Mouse (Mus musculus): ENCODE results near the gene Cand2. TPM values are rescaled to one million over a fixed set of nuclear protein-coding genes. Genes with fewer than 3 reads are reported as not detected.

Cand2 gene
- polyA plus RNA-seq, 1 experiment from 2014 or later = 0.34 TPM

DNA sequence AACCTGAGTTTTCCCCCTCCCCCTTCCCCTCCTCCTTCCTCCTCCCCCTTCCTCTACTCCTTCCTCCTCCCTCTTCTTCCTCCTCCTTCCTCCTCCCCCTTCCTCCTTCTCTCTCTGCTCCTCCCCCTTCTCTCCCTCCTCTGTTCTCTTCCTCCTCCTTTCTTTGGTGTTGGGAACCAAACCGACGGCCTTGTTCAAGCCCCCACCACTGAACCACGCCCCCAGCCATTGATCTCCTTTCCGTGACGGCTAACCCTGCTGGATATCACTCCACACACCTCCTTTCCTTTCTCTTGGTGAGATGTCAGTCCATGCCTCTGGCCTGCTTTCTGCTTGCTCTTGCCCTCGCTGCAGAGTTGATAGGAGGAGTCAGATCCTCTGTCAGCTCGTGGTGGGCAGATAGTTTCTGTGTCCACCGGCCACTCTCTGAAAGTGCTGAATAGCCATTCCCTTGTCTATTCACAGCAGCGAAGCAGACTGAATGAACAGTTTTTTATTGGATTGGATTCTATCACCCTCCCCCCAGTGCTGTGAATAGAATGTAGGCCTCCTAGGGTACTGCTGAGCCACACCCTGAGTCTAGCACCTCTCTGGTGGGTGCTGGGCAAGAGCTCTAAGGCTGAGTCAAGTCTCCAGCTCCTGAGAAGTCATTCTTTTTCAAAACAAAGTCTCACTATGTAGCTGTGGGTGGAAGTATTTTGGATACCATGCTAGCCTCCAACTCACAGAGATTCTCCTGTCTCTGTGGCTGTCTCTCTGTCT, 12.2 kb upstream of the Cand2 start, which contains the start of gene Tmem40:
Tmem40 (minus strand) TSS at position 416 of the 762 bp plus-strand sequence.
- no peaks in the 10 kb centered on the region for H3K79me2 ChIP-seq (ENCODE audit: inconsistent target)
- no peaks in the 10 kb centered on the region for H3K36me3 ChIP-seq (ENCODE audit: inconsistent target)
- peak within 1 kb of the TSS; percentile 58 for H3K27ac ChIP-seq
- H3K4me3 ChIP-seq (ENCODE audit: inconsistent target) = no peak within 1 kb of the TSS
- WGBS (ENCODE audit: missing documents) = 20% methylated on average over 9 of the region's 9 CpGs

DNA sequence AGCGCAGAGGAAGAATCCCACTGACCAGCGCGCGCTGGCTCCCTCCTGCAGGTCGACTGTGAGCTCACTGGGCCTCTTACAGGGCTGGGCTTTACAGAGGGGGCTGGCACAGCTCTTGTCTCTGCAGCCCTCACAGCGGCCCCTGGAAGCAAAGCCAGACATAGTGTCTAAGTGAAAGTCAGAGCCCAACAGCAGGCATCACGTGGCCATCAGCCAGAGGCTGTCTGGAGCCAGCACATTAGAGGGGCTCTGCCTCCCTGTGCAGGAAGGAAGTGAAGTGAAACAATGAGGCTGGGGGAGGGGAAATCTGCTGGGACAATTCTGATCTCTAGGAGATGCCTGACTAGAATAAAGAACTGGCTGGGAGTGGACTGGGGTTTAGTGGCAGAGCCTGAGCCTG, 10.2 kb upstream of the Cand2 start:
- no peak overlapping the region for H3K4me3 ChIP-seq (ENCODE audit: inconsistent target)
- WGBS (ENCODE audit: missing documents) = 15% methylated on average over 7 of the region's 7 CpGs
- H3K27ac ChIP-seq = peak overlapping the region; percentile 71
- no peaks in the 10 kb centered on the region for H3K79me2 ChIP-seq (ENCODE audit: inconsistent target)
- no peaks in the 10 kb centered on the region for H3K36me3 ChIP-seq (ENCODE audit: inconsistent target)

DNA sequence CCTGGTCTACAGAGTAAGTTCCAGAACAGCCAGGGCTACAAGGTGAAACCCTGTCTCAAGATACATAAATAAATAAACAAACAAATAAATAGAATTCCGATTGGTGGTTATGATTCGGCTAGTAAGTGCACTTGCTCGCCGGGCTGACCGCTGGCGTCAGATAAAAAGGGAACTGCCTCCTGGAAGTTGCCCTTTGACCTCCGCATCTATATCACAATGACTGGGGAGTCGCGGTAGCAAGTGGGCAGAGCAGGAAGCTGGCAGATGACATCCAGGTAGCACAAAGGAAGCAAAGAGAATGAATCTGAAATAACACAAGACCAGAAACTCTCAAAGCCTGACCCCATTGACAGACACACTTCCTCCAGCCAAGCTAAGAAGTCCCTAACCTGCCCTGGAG, 7.0 kb upstream of the Cand2 start:
- H3K36me3 ChIP-seq (ENCODE audit: inconsistent target) = no peaks in the 10 kb centered on the region
- no peaks in the 10 kb centered on the region for H3K79me2 ChIP-seq (ENCODE audit: inconsistent target)
- H3K4me3 ChIP-seq (ENCODE audit: inconsistent target) = no peak overlapping the region
- H3K27ac ChIP-seq = no peak overlapping the region
- WGBS (ENCODE audit: missing documents) = 45% methylated on average over 9 of the region's 9 CpGs

DNA sequence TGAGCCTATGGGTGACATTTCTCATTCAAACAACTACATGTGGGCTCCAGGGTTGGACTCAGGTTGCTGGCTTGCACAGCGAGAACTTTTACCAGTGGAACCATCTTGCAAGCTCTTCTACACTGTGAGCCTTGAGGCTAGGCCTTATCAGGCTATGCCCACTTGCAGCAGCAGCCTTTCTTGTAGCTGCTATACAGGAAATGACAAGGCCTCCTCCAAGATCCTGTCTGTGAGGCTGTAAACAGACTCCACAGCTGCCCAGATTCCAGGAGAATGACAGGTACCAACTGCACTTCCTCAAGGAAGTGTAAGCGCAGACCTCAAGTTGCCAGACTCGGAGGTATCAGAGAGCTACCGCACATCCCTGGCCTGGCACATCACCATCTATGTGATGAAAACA, 6.1 kb upstream of the Cand2 start:
- Histone ChIP-seq H3K27ac (no peak overlapping the region), H3K4me3 (ENCODE audit: inconsistent target) (no peak overlapping the region), H3K36me3 (ENCODE audit: inconsistent target) (no peaks in the 10 kb centered on the region), H3K79me2 (ENCODE audit: inconsistent target) (no peaks in the 10 kb centered on the region)
- 55% methylated on average over 4 of the region's 4 CpGs for WGBS (ENCODE audit: missing documents)

DNA sequence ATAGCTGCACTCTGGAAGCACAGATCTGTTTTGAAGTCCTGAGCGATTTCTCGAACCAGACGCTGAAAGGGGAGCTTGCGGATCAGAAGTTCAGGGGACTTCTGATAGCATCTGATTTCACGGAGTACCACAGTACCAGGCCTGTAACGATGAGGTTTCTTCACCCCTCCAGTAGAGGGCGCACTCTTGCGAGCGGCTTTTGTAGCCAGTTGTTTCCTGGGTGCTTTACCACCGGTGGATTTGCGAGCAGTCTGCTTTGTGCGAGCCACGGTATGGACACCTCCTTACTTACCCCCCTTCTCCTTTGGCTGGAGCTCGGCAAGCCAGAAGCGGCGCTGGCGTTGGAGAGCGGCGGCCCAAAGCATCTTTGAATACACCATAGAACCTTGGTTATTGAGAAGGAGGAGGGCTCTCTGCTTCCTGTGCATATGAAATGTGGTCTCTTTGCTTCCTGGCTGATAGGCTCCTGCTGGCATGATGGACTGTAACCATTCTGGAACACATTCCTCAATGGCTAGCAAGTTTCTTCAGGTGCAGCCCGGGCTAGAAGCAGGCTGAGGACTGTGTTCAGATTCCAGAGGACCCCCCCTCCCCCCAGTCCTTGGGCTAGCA, 4.2 kb upstream of the Cand2 start:
- no peaks in the 10 kb centered on the region for H3K79me2 ChIP-seq (ENCODE audit: inconsistent target)
- H3K27ac ChIP-seq = no peak overlapping the region
- 52% methylated on average over 17 of the region's 20 CpGs for WGBS (ENCODE audit: missing documents)
- no peaks in the 10 kb centered on the region for H3K36me3 ChIP-seq (ENCODE audit: inconsistent target)
- H3K4me3 ChIP-seq (ENCODE audit: inconsistent target) = no peak overlapping the region

DNA sequence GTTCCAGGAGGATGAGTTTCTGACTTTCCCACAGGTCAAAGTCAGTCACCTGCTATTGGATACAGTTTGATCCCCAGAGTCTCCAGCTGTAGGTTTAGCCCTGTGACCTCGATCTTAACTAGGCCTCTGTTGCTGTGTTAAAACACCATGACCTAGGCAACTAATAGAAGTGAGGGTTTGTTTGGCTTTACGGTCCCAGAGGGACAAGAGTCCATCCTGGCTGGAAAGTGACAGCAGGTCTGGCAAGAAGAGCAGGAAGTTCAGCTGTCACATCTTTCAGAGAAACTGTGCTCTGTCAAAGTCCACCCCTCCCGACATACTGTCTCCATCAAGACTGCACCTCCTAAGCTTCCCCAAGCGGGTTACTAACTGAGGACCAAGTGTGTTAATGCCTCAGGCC, 3.5 kb upstream of the Cand2 start:
- Histone ChIP-seq H3K27ac (no peak overlapping the region), H3K36me3 (ENCODE audit: inconsistent target) (no peaks in the 10 kb centered on the region)
- 86% methylated on average over 4 of the region's 4 CpGs for WGBS (ENCODE audit: missing documents)

DNA sequence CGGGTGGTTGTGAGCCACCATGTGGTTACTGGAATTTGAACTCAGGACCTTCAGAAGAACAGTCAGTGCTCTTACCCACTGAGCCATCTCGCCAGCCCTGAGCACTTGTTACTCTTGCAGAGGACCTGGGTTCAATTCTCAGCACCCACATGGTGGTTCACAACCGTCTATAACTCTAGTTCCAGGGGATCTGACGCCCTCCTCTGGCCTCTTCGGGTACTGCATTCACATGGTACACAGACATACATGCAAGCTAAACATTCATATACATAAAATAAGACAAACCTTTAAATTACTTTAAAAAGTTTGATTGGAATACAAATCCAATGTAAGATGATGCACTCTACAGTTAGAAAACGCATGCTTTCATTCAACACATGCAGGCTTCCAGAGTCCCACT, 2.1 kb upstream of the Cand2 start:
- WGBS (ENCODE audit: missing documents) = 76% methylated on average over 4 of the region's 6 CpGs
- Histone ChIP-seq H3K27ac (no peak overlapping the region), H3K36me3 (ENCODE audit: inconsistent target) (no peaks in the 10 kb centered on the region), H3K4me3 (ENCODE audit: inconsistent target) (no peak overlapping the region), H3K79me2 (ENCODE audit: inconsistent target) (no peaks in the 10 kb centered on the region)

More for the DNA sequence above, 3.5 kb upstream of the Cand2 start:
- H3K79me2 ChIP-seq (ENCODE audit: inconsistent target) = no peaks in the 10 kb centered on the region
- H3K4me3 ChIP-seq (ENCODE audit: inconsistent target) = no peak overlapping the region

DNA sequence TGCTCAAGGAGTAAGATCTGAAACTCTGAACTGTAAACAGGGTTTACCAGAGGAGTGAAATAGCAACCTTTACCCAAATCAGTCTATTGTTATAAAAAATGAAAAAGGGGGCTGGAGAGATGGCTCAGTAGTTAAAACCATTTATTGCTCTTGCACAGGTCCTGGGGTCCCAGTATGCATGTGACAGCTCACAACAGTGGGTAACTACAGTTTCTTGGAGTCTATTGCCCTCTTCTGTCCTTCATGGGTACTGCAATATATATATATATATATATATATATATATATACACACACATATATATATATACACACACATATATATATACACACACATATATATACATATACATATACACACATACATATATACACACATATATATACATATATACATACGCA, 1.7 kb upstream of the Cand2 start:
- Histone ChIP-seq H3K79me2 (ENCODE audit: inconsistent target) (no peaks in the 10 kb centered on the region), H3K36me3 (ENCODE audit: inconsistent target) (no peaks in the 10 kb centered on the region), H3K27ac (no peak overlapping the region), H3K4me3 (ENCODE audit: inconsistent target) (no peak overlapping the region)
- WGBS (ENCODE audit: missing documents) = no CpG with 5 or more reads among the region's 1 CpGs

DNA sequence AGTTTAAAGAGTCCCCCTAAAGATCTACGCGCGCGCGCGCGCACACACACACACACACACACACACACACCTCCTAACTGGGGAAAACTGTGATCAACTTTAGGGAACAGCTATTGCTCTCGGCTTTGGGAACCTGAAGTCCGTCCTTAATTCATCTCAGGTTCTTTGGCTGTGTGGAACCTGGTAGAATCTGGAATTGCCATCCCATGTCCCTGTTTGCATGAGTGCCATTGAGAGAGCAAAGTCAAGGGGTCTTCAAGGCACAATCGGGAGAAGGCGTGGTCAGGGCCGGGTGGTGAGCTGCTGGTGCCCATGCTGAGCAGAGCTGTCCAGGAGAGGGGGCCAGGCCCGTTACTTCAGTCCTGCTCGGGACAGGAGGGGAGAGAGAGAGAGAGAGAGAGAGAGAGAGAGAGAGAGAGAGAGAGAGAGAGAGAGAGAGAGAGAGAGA, 348 bp upstream of the Cand2 start:
- WGBS (ENCODE audit: missing documents) = 0% methylated on average over 4 of the region's 14 CpGs
- Histone ChIP-seq H3K27ac (no peak overlapping the region), H3K36me3 (ENCODE audit: inconsistent target) (no peaks in the 10 kb centered on the region), H3K4me3 (ENCODE audit: inconsistent target) (peak overlapping the region; percentile 15), H3K79me2 (ENCODE audit: inconsistent target) (no peaks in the 10 kb centered on the region)

DNA sequence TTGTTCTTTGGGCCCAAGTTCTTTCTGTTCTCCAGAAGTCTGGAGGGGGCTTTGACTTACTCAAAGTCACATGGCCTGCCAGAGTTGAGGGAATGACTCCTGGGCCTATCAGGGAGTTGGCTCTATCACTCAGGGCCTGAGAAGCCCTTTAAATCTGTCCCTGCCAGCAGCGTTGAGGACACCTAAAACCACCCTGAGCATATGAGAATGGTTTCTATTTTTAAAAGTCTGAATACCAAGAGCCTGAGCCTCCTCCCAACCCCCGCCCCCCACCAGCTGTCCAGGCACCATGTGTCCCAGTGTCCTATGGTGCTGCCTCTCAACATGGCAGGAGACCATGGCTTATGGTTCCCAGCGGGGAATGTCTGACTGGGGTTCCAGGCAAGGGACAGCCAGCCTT, 1.5 kb downstream of the Cand2 start:
- H3K4me3 ChIP-seq (ENCODE audit: inconsistent target) = no peak overlapping the region
- no peak overlapping the region for H3K27ac ChIP-seq
- WGBS (ENCODE audit: missing documents) = 73% methylated on average over 3 of the region's 3 CpGs
- no peaks in the 10 kb centered on the region for H3K36me3 ChIP-seq (ENCODE audit: inconsistent target)
- H3K79me2 ChIP-seq (ENCODE audit: inconsistent target) = no peaks in the 10 kb centered on the region

DNA sequence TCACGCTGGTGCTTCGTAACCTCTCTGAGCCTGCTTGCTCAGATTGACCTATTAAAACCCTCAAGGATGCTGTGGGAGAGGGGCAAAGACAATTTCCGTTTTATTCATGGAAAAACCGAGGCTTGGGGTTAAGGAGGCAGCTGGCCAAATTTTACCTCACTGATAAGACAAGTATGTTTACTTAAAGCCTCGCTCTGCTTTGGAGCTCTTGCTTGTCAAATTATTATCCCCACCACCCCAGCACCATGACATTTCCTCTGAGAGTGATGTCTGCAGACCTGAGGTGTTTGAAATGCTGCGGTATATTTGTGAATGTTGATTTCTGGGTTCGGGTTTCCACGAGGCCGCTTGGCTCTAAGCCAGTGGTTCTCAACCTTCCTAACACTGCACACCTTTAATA, 2.0 kb downstream of the Cand2 start:
- Histone ChIP-seq H3K27ac (no peak overlapping the region), H3K79me2 (ENCODE audit: inconsistent target) (no peaks in the 10 kb centered on the region), H3K4me3 (ENCODE audit: inconsistent target) (no peak overlapping the region), H3K36me3 (ENCODE audit: inconsistent target) (no peaks in the 10 kb centered on the region)
- 51% methylated on average over 9 of the region's 9 CpGs for WGBS (ENCODE audit: missing documents)

DNA sequence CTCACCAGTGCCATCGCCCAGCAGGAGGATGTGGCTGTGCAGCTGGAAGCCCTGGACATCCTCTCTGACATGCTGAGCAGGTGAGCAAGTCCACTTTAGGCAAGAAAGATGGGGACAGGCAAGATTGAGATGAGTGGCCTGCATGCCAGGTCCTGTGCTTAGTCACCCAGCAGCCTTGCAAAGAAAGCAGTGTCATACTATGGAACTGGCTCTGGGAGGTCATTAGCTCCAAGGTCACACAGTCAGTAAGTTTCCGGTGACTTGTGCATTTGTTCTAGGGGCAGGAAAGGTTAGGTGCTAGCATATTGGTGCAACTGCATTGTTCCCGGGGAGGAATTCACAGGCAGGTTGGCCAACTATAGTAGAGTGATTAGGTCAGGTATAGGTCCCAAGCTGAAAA, 8.4 kb downstream of the Cand2 start:
- H3K36me3 ChIP-seq (ENCODE audit: inconsistent target) = no peaks in the 10 kb centered on the region

DNA sequence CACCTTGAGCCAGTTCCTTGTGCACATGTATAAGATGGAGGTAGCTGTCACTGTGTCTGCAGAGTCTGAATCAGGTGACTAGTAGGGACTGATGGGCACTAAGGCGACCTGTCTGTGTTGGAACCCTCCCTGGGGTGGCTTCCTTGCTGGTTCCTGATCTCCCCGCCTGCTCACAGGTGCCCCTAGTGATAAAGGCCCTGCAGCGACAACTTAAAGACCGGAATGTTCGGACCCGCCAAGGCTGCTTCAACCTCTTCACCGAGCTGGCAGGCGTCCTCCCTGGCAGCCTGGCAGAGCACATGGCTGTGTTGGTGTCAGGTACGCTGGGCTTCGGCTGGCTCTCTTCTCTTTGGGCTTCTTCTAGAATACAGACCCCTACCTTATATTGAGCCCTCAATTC, 16.7 kb downstream of the Cand2 start:
- H3K4me3 ChIP-seq (ENCODE audit: inconsistent target) = no peak overlapping the region
- H3K79me2 ChIP-seq (ENCODE audit: inconsistent target) = no peaks in the 10 kb centered on the region
- WGBS (ENCODE audit: missing documents) = 97% methylated on average over 10 of the region's 10 CpGs
- H3K36me3 ChIP-seq (ENCODE audit: inconsistent target) = no peaks in the 10 kb centered on the region
- H3K27ac ChIP-seq = no peak overlapping the region

More for the DNA sequence above, 8.4 kb downstream of the Cand2 start:
- Histone ChIP-seq H3K27ac (no peak overlapping the region), H3K4me3 (ENCODE audit: inconsistent target) (no peak overlapping the region), H3K79me2 (ENCODE audit: inconsistent target) (no peaks in the 10 kb centered on the region)
- WGBS (ENCODE audit: missing documents) = 95% methylated on average over 3 of the region's 3 CpGs

DNA sequence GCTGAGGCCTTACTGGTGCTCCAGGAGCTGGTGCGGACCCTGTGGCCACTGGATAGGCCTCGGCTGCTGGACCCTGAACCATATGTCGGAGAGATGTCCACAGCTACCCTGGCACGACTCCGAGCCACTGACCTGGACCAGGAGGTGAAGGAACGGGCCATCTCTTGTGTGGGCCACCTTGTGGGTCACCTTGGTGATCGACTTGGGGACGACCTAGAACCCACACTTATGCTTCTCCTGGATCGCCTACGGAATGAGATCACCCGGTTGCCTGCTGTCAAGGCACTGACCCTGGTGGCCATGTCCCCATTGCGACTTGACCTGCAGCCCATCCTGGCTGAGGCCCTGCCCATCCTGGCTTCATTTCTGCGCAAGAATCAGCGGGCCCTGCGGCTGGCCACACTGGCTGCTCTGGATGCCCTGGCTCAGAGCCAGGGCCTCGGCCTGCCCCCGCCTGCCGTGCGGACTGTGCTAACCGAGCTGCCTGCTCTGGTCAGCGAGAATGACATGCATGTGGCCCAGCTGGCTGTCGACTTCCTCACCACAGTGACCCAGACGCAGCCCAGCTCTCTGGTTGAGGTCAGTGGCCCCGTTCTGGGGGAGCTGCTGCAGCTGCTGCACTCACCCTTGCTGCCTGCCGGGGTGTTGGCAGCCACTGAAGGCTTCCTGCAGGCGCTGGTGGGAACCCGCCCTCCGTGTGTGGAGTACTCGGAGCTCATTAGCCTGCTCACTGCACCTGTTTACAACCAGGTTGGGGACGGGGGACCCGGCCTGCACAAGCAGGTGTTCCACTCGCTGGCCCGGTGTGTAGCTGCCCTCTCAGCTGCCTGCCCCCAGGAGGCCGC, 17.7 kb downstream of the Cand2 start:
- 38% methylated on average over 34 of the region's 34 CpGs for WGBS (ENCODE audit: missing documents)
- Histone ChIP-seq H3K79me2 (ENCODE audit: inconsistent target) (no peaks in the 10 kb centered on the region), H3K4me3 (ENCODE audit: inconsistent target) (no peak overlapping the region), H3K36me3 (ENCODE audit: inconsistent target) (no peaks in the 10 kb centered on the region), H3K27ac (no peak overlapping the region)

Data from macrophage (primary cell).